Comparison of ENCODE assay signal across 10 mouse cellular contexts in genomic region chr11:44682703-44683539, GRCm38 (mm10).
DNase-seq lines count a peak whose midpoint lies in the region; ATAC-seq and TF ChIP-seq lines count a peak whose summit lies in the region.
"Had no signal": no experiment of that assay in that cellular context is flagged by ENCODE, and none has a peak within 500 bp of the region (broad histone marks: within the 10 kb centered on the region; RNA-seq: fewer than 3 reads in every experiment).

No protein-coding gene starts in this region.

- no peak for TF ChIP-seq POLR2A in heart, adult 2 months (IDR thresholded peaks at IDR 0.05; ENCODE audit: insufficient read depth, low read depth, low read length)

- peak in 1 of 2 experiments; percentile 23 for DNase-seq in heart, adult 2 months
- no peak for DNase-seq in heart, adult 8-10 months (ENCODE audit: low spot score)
- DNase-seq in hindbrain, embryonic 14.5 days (ENCODE audit: low spot score) = no peak
- no peak for DNase-seq in midbrain, embryonic 14.5 days
- DNase-seq in lung, postnatal 0 days (ENCODE audit: low spot score) = no peak
- DNase-seq: cerebellum, adult 11 months had no signal

- 0 out of 2 replicates have a peak, but pooled peaks cover 2% of the 10 kb centered on the region for H3K27me3 ChIP-seq in heart, adult 2 months (ENCODE audit: control insufficient read depth, insufficient read depth, low read length)
- no peaks in the 10 kb centered on the region for H3K27me3 ChIP-seq in hindbrain, embryonic 14.5 days (ENCODE audit: control insufficient read depth, insufficient read depth, low read length)
- no peaks in the 10 kb centered on the region for H3K27me3 ChIP-seq in midbrain, embryonic 14.5 days (ENCODE audit: control insufficient read depth, insufficient read depth, low read length)
- 0 out of 2 replicates have a peak, but pooled peaks cover 4% of the 10 kb centered on the region for H3K27me3 ChIP-seq in lung, postnatal 0 days (replicated peaks; ENCODE audit: insufficient read depth, low read length)

- no peaks in the 10 kb centered on the region for H3K79me2 ChIP-seq in heart, adult 2 months (replicated peaks; ENCODE audit: control insufficient read depth, insufficient read depth, low read length)

- peaks cover 18% of the 10 kb centered on the region for H3K4me1 ChIP-seq in heart, adult 2 months (ENCODE audit: control insufficient read depth, insufficient read depth, low read length)
- H3K4me1 ChIP-seq in brown adipose tissue, adult 24 weeks (ENCODE audit: control insufficient read depth, insufficient read depth, insufficient read length, low read length) = peaks cover 25% of the 10 kb centered on the region
- H3K4me1 ChIP-seq in hindbrain, embryonic 14.5 days (replicated peaks; ENCODE audit: control insufficient read depth, insufficient read depth, low read length) = peaks cover 40% of the 10 kb centered on the region
- H3K4me1 ChIP-seq in midbrain, embryonic 14.5 days (ENCODE audit: control insufficient read depth, insufficient read depth, low read length) = peaks cover 43% of the 10 kb centered on the region
- peaks cover 15% of the 10 kb centered on the region for H3K4me1 ChIP-seq in lung, postnatal 0 days (ENCODE audit: insufficient read depth, low read depth, low read length)

- no peak for TF ChIP-seq CTCF in heart, adult 2 months (IDR thresholded peaks at IDR 0.05)
- no peak for TF ChIP-seq CTCF in lung, postnatal 0 days (IDR thresholded peaks at IDR 0.05)

- H3K4me3 ChIP-seq in heart, adult 2 months = no peak overlapping the region
- H3K4me3 ChIP-seq in brown adipose tissue, adult 24 weeks (ENCODE audit: insufficient read depth, low read depth, low read length) = peak overlapping the region; percentile 45
- no peak overlapping the region for H3K4me3 ChIP-seq in hindbrain, embryonic 14.5 days (replicated peaks; ENCODE audit: low read length)
- no peak overlapping the region for H3K4me3 ChIP-seq in midbrain, embryonic 14.5 days (replicated peaks; ENCODE audit: low read depth, low read length)
- H3K4me3 ChIP-seq in lung, postnatal 0 days (ENCODE audit: low read depth, low read length) = no peak overlapping the region

- intact Hi-C loops in heart, adult 2 months (cut with DNase I) = loop anchor here (2.0 to 10.0 kb wide), 3 partner anchors 16 to 292 kb away; no protein-coding TSS in a partner anchor

- WGBS in heart, adult 2 months = 46% methylated on average over 18 of the region's 18 CpGs
- 11% methylated on average over 18 of the region's 18 CpGs for WGBS in hindbrain, embryonic 14.5 days
- 15% methylated on average over 18 of the region's 18 CpGs for WGBS in midbrain, embryonic 14.5 days
- WGBS in lung, postnatal 0 days = 47% methylated on average over 18 of the region's 18 CpGs

- peak overlapping the region; percentile 80 for H3K27ac ChIP-seq in heart, adult 2 months
- peak overlapping the region; percentile 82 for H3K27ac ChIP-seq in brown adipose tissue, adult 24 weeks (replicated peaks; ENCODE audit: low read depth, low read length)
- H3K27ac ChIP-seq in hindbrain, embryonic 14.5 days = peak overlapping the region; percentile 40; the same call in 1 of the 2 replicates
- H3K27ac ChIP-seq in midbrain, embryonic 14.5 days (replicated peaks; ENCODE audit: low read depth, low read length) = peak overlapping the region; percentile 33
- no peak overlapping the region for H3K27ac ChIP-seq in lung, postnatal 0 days (ENCODE audit: low read length)

- H3K4me2 ChIP-seq in hindbrain, embryonic 14.5 days (replicated peaks) = peak overlapping the region; percentile 19
- 0 out of 2 replicates have a peak overlapping the region, but pooled peaks have one; percentile 2 for H3K4me2 ChIP-seq in midbrain, embryonic 14.5 days (ENCODE audit: low read length)
- H3K4me2 ChIP-seq in lung, postnatal 0 days (replicated peaks; ENCODE audit: low read depth, low read length) = no peak overlapping the region

- no peaks in the 10 kb centered on the region for H3K9me3 ChIP-seq in hindbrain, embryonic 14.5 days (ENCODE audit: control insufficient read depth, low read length)
- no peaks in the 10 kb centered on the region for H3K9me3 ChIP-seq in midbrain, embryonic 14.5 days (ENCODE audit: control insufficient read depth, low read length)
- H3K9me3 ChIP-seq in lung, postnatal 0 days (ENCODE audit: low read length) = no peaks in the 10 kb centered on the region

- H3K9ac ChIP-seq in heart, adult 2 months (ENCODE audit: low read depth, low read length) = peak overlapping the region; percentile 24; the same call in 1 of the 2 replicates
- H3K9ac ChIP-seq in hindbrain, embryonic 14.5 days = peak overlapping the region; percentile 26; the same call in 1 of the 2 replicates
- H3K9ac ChIP-seq in midbrain, embryonic 14.5 days (replicated peaks; ENCODE audit: low read length) = no peak overlapping the region
- no peak overlapping the region for H3K9ac ChIP-seq in lung, postnatal 0 days (replicated peaks; ENCODE audit: low read depth)

- no peak for TF ChIP-seq EP300 in heart, adult 2 months (IDR thresholded peaks at IDR 0.05; ENCODE audit: insufficient read depth, low read depth, low read length)
- no peak for TF ChIP-seq EP300 in lung, postnatal 0 days (IDR thresholded peaks at IDR 0.05)

- H3K36me3 ChIP-seq in heart, adult 2 months (ENCODE audit: control insufficient read depth, insufficient read depth, low read length) = peaks cover 11% of the 10 kb centered on the region
- no peaks in the 10 kb centered on the region for H3K36me3 ChIP-seq in hindbrain, embryonic 14.5 days (replicated peaks; ENCODE audit: control insufficient read depth, insufficient read depth)
- H3K36me3 ChIP-seq in midbrain, embryonic 14.5 days (ENCODE audit: control insufficient read depth, insufficient read depth, low read length) = no peaks in the 10 kb centered on the region
- no peaks in the 10 kb centered on the region for H3K36me3 ChIP-seq in lung, postnatal 0 days (ENCODE audit: insufficient read depth, low read length)

- ATAC-seq in hindbrain, embryonic 14.5 days (ENCODE audit: low FRiP score) = no peak; the same call in 1 of the 2 replicates
- ATAC-seq in midbrain, embryonic 14.5 days (ENCODE audit: low FRiP score, low TSS enrichment) = no peak; the same call in 1 of the 2 replicates
- no peak for ATAC-seq in lung, postnatal 0 days
- no peak for ATAC-seq in megakaryocyte, adult 5-6 weeks (ENCODE audit: poor library complexity, severe bottlenecking)
- ATAC-seq in activated CD4-positive, CD25-positive, alpha-beta regulatory T cell, adult 4 months = no peak
- ATAC-seq: intestine, embryonic 16.5 days had no signal

Comparison
In these comparisons a context has a peak if more than half of its experiments do, and no peak if none do; other contexts are left out.
1. H3K9ac ChIP-seq: peak in heart, adult 2 months (single experiment) and hindbrain, embryonic 14.5 days (single experiment); none in midbrain, embryonic 14.5 days (single experiment) and lung, postnatal 0 days (single experiment).